Mouse (Mus musculus): ENCODE measurements around the gene Otulin.

The Otulin gene

GRCm38 (mm10) chr15:27545203-27545602, 85.3 kb downstream of the Otulin start:
- no peak for DNase-seq

GRCm38 (mm10) chr15:27539745-27540144, 90.7 kb downstream of the Otulin start:
- no peak for DNase-seq

GRCm38 (mm10) chr15:27537519-27538223, 92.8 kb downstream of the Otulin start:
- no peak for DNase-seq

- DNase-seq: peak; percentile 82
These were observed 93.7 kb downstream of the Otulin start for GRCm38 (mm10) chr15:27536771-27537170.

GRCm38 (mm10) chr15:27536186-27536585, 94.3 kb downstream of the Otulin start:
- DNase-seq: no peak

GRCm38 (mm10) chr15:27535681-27536080, 94.8 kb downstream of the Otulin start:
- DNase-seq: no peak

GRCm38 (mm10) chr15:27533036-27533435, 97.5 kb downstream of the Otulin start:
- no peak for DNase-seq

- DNase-seq: no peak
These were observed 100.5 kb downstream of the Otulin start for GRCm38 (mm10) chr15:27530023-27530422.

- no peak for DNase-seq
These were observed 101.6 kb downstream of the Otulin start for GRCm38 (mm10) chr15:27528896-27529295.

- DNase-seq: no peak
These were observed 105.1 kb downstream of the Otulin start for GRCm38 (mm10) chr15:27525233-27526005.

- DNase-seq: no peak
These were observed 110.6 kb downstream of the Otulin start for GRCm38 (mm10) chr15:27519857-27520256.

GRCm38 (mm10) chr15:27518026-27518425, 112.5 kb downstream of the Otulin start:
- peak; percentile 71 for DNase-seq

GRCm38 (mm10) chr15:27516927-27517326, 113.6 kb downstream of the Otulin start:
- no peak for DNase-seq

GRCm38 (mm10) chr15:27508982-27509381, 121.5 kb downstream of the Otulin start:
- DNase-seq: peak; percentile 88

GRCm38 (mm10) chr15:27508169-27508568, 122.3 kb downstream of the Otulin start:
- peak; percentile 61 for DNase-seq

GRCm38 (mm10) chr15:27506893-27507596, 123.4 kb downstream of the Otulin start:
- no peak for DNase-seq

GRCm38 (mm10) chr15:27506127-27506886, 124.2 kb downstream of the Otulin start:
- DNase-seq: no peak

GRCm38 (mm10) chr15:27503801-27504730, 126.4 kb downstream of the Otulin start:
- no peak for DNase-seq

GRCm38 (mm10) chr15:27503221-27503620, 127.3 kb downstream of the Otulin start:
- peak; percentile 63 for DNase-seq

- no peak for DNase-seq
These were observed 128.2 kb downstream of the Otulin start for GRCm38 (mm10) chr15:27502338-27502737.

GRCm38 (mm10) chr15:27500390-27500789, 130.1 kb downstream of the Otulin start:
- no peak for DNase-seq

GRCm38 (mm10) chr15:27498078-27498477, 132.4 kb downstream of the Otulin start:
- no peak for DNase-seq
